Mouse (Mus musculus): ENCODE measurements around the gene Gipc1. TPM values are rescaled to one million over a fixed set of nuclear protein-coding genes. Genes with fewer than 3 reads are reported as not detected.

Gene Gipc1
- total RNA-seq, 2 experiments from 2014 or later = 4.4 to 5.2 TPM

GRCm38 (mm10) chr8:83669013-83669412 is 16.5 kb downstream of the Gipc1 start:
- ATAC-seq (replicated peaks; ENCODE audit: low FRiP score, poor library complexity, severe bottlenecking) = no peak

- no peak for ATAC-seq (replicated peaks; ENCODE audit: low FRiP score, poor library complexity, severe bottlenecking)
These were observed 20.5 kb downstream of the Gipc1 start for GRCm38 (mm10) chr8:83672936-83673335.

- ATAC-seq (replicated peaks; ENCODE audit: low FRiP score, poor library complexity, severe bottlenecking) = no peak
These were observed 22.0 kb downstream of the Gipc1 start for GRCm38 (mm10) chr8:83674497-83674896.

- no peak for ATAC-seq (replicated peaks; ENCODE audit: low FRiP score, poor library complexity, severe bottlenecking)
These were observed 27.4 kb downstream of the Gipc1 start for GRCm38 (mm10) chr8:83679866-83680265.

GRCm38 (mm10) chr8:83680603-83681002 is 28.1 kb downstream of the Gipc1 start:
- no peak for ATAC-seq (replicated peaks; ENCODE audit: low FRiP score, poor library complexity, severe bottlenecking)

- no peak for ATAC-seq (replicated peaks; ENCODE audit: low FRiP score, poor library complexity, severe bottlenecking)
These were observed 28.6 kb downstream of the Gipc1 start for GRCm38 (mm10) chr8:83681099-83681498.

GRCm38 (mm10) chr8:83684517-83684916 is 32.0 kb downstream of the Gipc1 start:
- ATAC-seq (replicated peaks; ENCODE audit: low FRiP score, poor library complexity, severe bottlenecking) = no peak

GRCm38 (mm10) chr8:83689264-83689663 is 36.8 kb downstream of the Gipc1 start:
- no peak for ATAC-seq (replicated peaks; ENCODE audit: low FRiP score, poor library complexity, severe bottlenecking)

- ATAC-seq (replicated peaks; ENCODE audit: low FRiP score, poor library complexity, severe bottlenecking) = no peak
These were observed 41.2 kb downstream of the Gipc1 start for GRCm38 (mm10) chr8:83693609-83694236.

GRCm38 (mm10) chr8:83694369-83695160 is 42.1 kb downstream of the Gipc1 start:
- no peak for ATAC-seq (replicated peaks; ENCODE audit: low FRiP score, poor library complexity, severe bottlenecking)

- ATAC-seq (replicated peaks; ENCODE audit: low FRiP score, poor library complexity, severe bottlenecking) = no peak
These were observed 43.1 kb downstream of the Gipc1 start for GRCm38 (mm10) chr8:83695351-83696106.

GRCm38 (mm10) chr8:83697374-83698220 is 45.1 kb downstream of the Gipc1 start:
- no peak for ATAC-seq (replicated peaks; ENCODE audit: low FRiP score, poor library complexity, severe bottlenecking)

GRCm38 (mm10) chr8:83698291-83698660 is 45.8 kb downstream of the Gipc1 start:
- peak; percentile 62 for ATAC-seq (replicated peaks; ENCODE audit: low FRiP score, poor library complexity, severe bottlenecking)

GRCm38 (mm10) chr8:83698661-83699453 is 46.4 kb downstream of the Gipc1 start, which contains the start of gene Pkn1:
Gene Pkn1 (minus strand): TSS chr8:83699179.
- peak; percentile 82 for ATAC-seq (replicated peaks; ENCODE audit: low FRiP score, poor library complexity, severe bottlenecking)

GRCm38 (mm10) chr8:83699566-83699965 is 47.1 kb downstream of the Gipc1 start:
- ATAC-seq (replicated peaks; ENCODE audit: low FRiP score, poor library complexity, severe bottlenecking) = no peak

- ATAC-seq (replicated peaks; ENCODE audit: low FRiP score, poor library complexity, severe bottlenecking) = no peak
These were observed 48.1 kb downstream of the Gipc1 start for GRCm38 (mm10) chr8:83700423-83701085.

GRCm38 (mm10) chr8:83703426-83703825 is 50.9 kb downstream of the Gipc1 start:
- no peak for ATAC-seq (replicated peaks; ENCODE audit: low FRiP score, poor library complexity, severe bottlenecking)

GRCm38 (mm10) chr8:83706411-83706810 is 53.9 kb downstream of the Gipc1 start:
- ATAC-seq (replicated peaks; ENCODE audit: low FRiP score, poor library complexity, severe bottlenecking) = no peak

Data from erythroblast, adult 5-6 weeks (primary cell).